Mouse (Mus musculus): Measurements from ENCODE around the gene Bricd5. TPM values are rescaled to one million over a fixed set of nuclear protein-coding genes. Genes with fewer than 3 reads are reported as not detected.

The Bricd5 gene
- polyA plus RNA-seq, 1 experiment from 2014 or later, result 0.65 TPM

DNA sequence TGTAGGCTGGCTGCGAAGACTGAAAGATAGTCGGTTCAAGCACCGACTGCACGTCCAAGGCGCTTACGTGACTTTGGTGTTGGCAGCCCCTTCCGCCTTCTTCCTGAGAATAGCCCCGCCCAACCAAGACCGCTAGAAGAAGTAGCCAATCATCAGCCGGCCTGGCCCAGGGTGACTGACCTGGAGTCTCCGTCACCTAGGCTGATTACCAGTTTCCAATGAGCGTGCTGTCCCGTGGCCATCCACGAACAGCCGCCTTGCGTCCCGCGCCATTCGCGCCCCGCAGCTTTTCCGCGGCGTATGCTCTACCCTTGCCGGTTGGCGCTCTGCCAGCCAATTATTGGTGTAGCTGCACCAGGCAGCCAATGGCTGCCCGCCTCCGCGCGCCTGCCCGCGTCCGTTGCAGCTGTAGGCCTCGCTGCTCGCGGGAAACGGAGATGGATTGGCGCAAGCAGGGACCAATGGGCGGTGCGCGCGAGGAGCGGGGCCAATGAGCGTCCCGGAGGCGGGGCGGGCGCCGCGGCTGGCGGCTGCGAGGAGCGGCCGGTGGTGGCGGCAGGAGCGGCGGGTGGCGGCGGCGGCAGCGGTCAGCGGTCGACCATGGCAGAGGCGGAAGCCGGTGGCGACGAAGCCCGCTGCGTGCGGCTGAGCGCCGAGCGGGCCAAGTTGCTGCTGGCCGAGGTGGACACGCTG, 3.6 kb upstream of the Bricd5 start, which contains the start of the genes E4f1 and Pgp:
Gene E4f1, minus strand, starts transcription at position 404 of the 693 bp plus-strand sequence.
Gene Pgp, plus strand, starts transcription at position 483 of the 693 bp plus-strand sequence.
- H3K9me3 ChIP-seq (ENCODE audit: control insufficient read depth, low read length), result no peaks in the 10 kb centered on the region
- peak within 1 kb of the TSS; percentile 99 for H3K4me2 ChIP-seq (ENCODE audit: low read length)
- peak within 1 kb of the TSS; percentile 78 for H3K9ac ChIP-seq (ENCODE audit: low read depth, low read length)
- peaks cover 7% of the 10 kb centered on the region; the same call in 1 of the 2 replicates for H3K36me3 ChIP-seq (ENCODE audit: control insufficient read depth, insufficient read depth, low read length)
- peaks cover 29% of the 10 kb centered on the region for H3K4me1 ChIP-seq (ENCODE audit: control insufficient read depth, insufficient read depth, low read depth, low read length)
- under 1% methylated on average over 66 of the region's 75 CpGs for WGBS
- no peaks in the 10 kb centered on the region for H3K27me3 ChIP-seq (replicated peaks; ENCODE audit: control insufficient read depth, insufficient read depth, low read length)
- H3K4me3 ChIP-seq (ENCODE audit: low read length), result peak within 1 kb of the TSS; percentile 67
- peak within 1 kb of the TSS; percentile 88 for H3K27ac ChIP-seq (ENCODE audit: low read depth, low read length)
- peak; percentile 97 for ATAC-seq

DNA sequence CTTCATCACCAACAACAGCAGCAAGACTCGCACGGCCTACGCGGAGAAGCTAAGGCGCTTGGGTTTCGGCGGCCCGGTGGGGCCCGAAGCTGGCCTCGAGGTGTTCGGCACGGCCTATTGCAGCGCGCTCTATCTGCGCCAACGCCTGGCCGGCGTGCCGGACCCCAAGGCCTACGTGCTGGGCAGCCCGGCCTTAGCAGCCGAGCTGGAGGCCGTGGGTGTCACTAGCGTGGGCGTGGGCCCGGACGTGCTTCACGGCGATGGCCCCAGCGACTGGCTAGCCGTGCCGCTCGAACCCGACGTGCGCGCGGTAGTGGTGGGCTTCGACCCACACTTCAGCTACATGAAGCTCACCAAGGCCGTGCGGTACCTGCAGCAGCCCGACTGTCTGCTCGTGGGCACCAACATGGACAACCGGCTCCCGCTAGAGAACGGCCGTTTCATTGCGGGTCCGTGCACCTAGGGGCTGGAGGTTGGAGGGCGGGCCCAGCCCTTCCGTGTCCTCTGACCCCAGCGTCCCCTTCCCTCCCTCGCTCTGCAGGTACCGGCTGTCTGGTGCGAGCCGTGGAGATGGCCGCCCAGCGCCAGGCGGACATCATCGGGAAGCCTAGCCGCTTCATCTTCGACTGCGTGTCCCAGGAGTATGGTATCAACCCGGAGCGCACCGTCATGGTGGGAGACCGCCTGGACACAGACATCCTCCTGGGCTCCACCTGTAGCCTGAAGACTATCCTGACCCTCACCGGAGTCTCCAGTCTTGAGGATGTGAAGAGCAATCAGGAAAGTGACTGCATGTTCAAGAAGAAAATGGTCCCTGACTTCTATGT, 2.8 kb upstream of the Bricd5 start:
- peak; percentile 1; the same call in 1 of the 2 replicates for ATAC-seq
- peaks cover 14% of the 10 kb centered on the region for H3K36me3 ChIP-seq (ENCODE audit: control insufficient read depth, insufficient read depth, low read length)
- H3K27ac ChIP-seq (ENCODE audit: low read depth, low read length), result peak overlapping the region; percentile 88
- H3K4me1 ChIP-seq (ENCODE audit: control insufficient read depth, insufficient read depth, low read depth, low read length), result peaks cover 29% of the 10 kb centered on the region
- H3K4me2 ChIP-seq (ENCODE audit: low read length), result peak overlapping the region; percentile 99
- H3K9me3 ChIP-seq (ENCODE audit: control insufficient read depth, low read length), result no peaks in the 10 kb centered on the region
- under 1% methylated on average over 68 of the region's 68 CpGs for WGBS
- peak overlapping the region; percentile 78 for H3K9ac ChIP-seq (ENCODE audit: low read depth, low read length)
- H3K4me3 ChIP-seq (ENCODE audit: low read length), result peak overlapping the region; percentile 67
- H3K27me3 ChIP-seq (replicated peaks; ENCODE audit: control insufficient read depth, insufficient read depth, low read length), result no peaks in the 10 kb centered on the region

DNA sequence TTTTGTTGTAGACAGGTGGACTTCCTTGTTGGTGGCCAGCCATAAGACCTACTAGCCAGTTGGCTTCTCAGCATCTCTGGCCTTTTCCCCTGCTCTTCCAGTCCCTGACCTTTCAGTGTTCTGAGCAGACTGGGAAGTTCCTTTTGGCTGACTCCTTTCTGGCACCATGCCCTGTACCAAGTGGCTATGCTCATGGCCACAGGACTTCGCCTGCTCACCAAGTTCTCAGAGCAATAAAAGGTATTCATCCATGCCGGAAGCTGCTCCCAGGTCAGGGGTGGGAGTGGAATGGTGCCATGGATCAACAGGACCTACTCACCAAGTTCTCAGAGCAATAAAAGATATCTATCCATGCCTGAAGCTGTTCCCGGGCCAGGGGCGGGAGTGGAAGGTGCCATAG, 1.2 kb upstream of the Bricd5 start:
- Histone ChIP-seq H3K4me1 (ENCODE audit: control insufficient read depth, insufficient read depth, low read depth, low read length) (peaks cover 31% of the 10 kb centered on the region), H3K9ac (ENCODE audit: low read depth, low read length) (no peak overlapping the region), H3K9me3 (ENCODE audit: control insufficient read depth, low read length) (no peaks in the 10 kb centered on the region), H3K4me3 (ENCODE audit: low read length) (no peak overlapping the region), H3K27ac (ENCODE audit: low read depth, low read length) (no peak overlapping the region), H3K36me3 (ENCODE audit: control insufficient read depth, insufficient read depth, low read length) (peaks cover 20% of the 10 kb centered on the region), H3K27me3 (replicated peaks; ENCODE audit: control insufficient read depth, insufficient read depth, low read length) (no peaks in the 10 kb centered on the region), H3K4me2 (ENCODE audit: low read length) (peak overlapping the region; percentile 99)
- no peak for ATAC-seq
- WGBS, result 77% methylated on average over 4 of the region's 4 CpGs

DNA sequence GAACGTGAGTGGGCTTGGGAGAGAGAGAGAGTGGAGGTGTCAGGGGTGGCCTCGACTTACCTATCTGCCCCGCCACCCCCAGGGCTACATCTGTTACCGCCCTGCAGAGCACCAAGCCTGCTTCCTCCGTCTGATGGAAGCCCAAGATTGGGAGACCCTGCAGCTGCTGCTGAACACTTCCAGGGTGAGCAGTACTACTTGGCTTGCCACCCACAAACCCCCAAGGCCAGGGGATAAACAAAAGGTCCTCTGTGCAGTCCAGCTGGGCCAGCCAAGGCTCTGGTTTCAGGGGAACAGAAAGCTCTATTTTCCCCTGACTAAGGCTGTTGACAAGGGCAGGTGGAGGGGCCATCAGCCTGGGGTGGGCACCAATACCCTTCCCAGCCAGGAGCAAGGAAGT, 873 bp downstream of the Bricd5 start:
- Histone ChIP-seq H3K4me1 (ENCODE audit: control insufficient read depth, insufficient read depth, low read depth, low read length) (peaks cover 39% of the 10 kb centered on the region), H3K9ac (ENCODE audit: low read depth, low read length) (no peak overlapping the region), H3K27ac (ENCODE audit: low read depth, low read length) (no peak overlapping the region), H3K4me2 (ENCODE audit: low read length) (no peak overlapping the region), H3K27me3 (replicated peaks; ENCODE audit: control insufficient read depth, insufficient read depth, low read length) (no peaks in the 10 kb centered on the region), H3K4me3 (ENCODE audit: low read length) (no peak overlapping the region), H3K9me3 (ENCODE audit: control insufficient read depth, low read length) (no peaks in the 10 kb centered on the region), H3K36me3 (ENCODE audit: control insufficient read depth, insufficient read depth, low read length) (peaks cover 20% of the 10 kb centered on the region)
- WGBS, result 81% methylated on average over 5 of the region's 5 CpGs
- no peak for ATAC-seq

DNA sequence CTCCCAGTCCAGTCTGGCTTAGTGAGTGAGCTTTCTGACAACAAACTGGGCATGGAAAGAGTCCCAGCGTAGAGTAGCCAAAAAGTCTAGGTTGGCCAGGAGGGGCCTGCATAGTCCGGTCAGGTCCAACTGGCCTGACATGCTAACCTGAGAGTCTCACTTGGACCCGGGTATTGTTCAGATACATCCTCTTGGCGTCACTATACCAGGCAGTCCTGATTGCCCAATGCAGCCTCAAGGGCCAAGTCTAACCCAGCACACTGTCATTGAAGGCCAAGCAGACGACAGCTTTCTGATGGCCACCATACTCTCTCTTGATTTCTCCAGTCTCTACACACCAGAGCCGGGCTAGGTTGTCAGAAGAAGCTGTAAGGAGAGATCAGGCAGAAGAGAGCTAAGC, 1.9 kb downstream of the Bricd5 start:
- 93% methylated on average over 6 of the region's 6 CpGs for WGBS
- Histone ChIP-seq H3K27me3 (replicated peaks; ENCODE audit: control insufficient read depth, insufficient read depth, low read length) (no peaks in the 10 kb centered on the region), H3K9me3 (ENCODE audit: control insufficient read depth, low read length) (no peaks in the 10 kb centered on the region), H3K36me3 (ENCODE audit: control insufficient read depth, insufficient read depth, low read length) (peaks cover 20% of the 10 kb centered on the region), H3K4me3 (ENCODE audit: low read length) (no peak overlapping the region), H3K27ac (ENCODE audit: low read depth, low read length) (no peak overlapping the region), H3K4me2 (ENCODE audit: low read length) (no peak overlapping the region), H3K4me1 (ENCODE audit: control insufficient read depth, insufficient read depth, low read depth, low read length) (peaks cover 43% of the 10 kb centered on the region), H3K9ac (ENCODE audit: low read depth, low read length) (no peak overlapping the region)
- no peak for ATAC-seq

DNA sequence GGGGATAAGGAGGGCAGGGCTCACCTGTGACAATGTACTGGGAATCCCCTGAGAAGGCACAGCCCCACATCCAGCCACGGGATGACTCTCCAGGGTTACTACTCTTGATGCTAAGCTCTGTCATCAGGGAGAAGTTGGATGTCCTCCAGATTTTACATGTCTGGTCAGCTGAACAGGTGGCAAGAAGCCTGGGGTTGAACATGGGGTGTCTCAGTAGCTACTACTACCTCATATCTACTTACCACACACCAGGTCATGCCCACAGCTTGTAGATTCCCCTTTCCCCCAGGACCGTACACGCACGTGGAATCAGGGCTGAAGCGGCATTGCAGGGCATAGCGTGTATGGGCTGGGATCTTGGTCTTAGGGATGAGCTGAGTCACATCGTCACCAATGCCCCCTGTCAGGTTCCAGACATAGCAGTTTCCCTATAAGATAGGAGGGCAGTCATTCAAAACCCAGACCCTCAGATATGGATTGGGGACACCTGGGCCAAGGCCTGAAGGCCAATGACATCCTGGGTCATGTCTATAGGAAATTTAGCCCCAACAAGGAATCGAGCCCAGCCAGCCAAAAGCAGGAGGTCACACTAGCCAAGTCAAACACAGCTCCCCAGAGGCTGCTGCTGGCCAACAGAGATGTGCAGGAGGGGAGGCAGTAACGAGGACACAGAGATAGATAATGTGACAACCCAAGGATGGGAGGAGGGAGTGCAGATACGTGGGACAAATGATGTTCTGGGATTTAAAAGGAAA, 2.5 kb downstream of the Bricd5 start:
- peaks cover 38% of the 10 kb centered on the region for H3K4me1 ChIP-seq (ENCODE audit: control insufficient read depth, insufficient read depth, low read depth, low read length)

DNA sequence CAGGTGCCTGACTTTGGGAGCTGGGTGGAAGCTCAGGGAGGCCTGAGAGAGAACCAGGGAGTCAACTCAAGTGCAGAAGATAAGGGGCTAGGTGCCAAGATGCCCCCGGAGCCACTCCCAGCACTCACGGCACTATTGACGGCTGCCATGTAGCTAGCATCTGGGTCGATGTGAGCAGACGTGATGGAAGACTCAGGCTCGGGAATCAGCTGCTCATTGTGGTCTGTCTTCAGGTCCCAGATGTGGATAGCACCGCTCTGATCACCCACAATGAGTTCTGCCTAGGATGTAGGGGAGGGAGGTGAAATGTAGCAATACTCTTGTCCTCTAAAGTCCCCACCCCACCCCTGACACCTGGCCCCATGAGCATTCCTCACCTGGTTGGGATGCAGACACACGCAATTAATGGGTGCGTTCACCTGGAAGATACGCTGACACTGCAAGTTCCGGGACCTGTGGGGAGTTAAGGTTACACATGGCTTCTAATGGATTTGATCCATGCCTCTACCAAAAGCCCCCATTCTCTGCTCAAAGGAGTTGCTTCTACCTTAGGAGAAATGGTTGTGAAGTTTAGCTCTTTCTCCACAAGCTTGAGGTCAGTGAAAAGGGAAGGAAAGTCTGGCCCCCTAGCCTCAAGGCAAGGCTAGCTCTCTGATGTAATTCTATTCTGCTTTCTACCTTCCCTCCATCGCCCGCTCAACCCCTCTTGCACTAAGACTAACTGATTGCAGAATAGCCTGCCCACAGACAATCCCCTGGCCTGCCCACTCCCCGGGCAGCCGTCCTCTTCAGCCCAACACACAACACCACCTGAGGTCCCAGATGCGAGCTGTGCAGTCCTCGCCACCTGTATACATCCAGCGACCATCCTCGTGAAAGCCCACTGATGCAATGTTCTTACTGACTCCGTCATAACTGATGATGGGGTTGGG, 3.6 kb downstream of the Bricd5 start:
- no peak overlapping the region; the same call in 1 of the 2 replicates for H3K4me3 ChIP-seq (ENCODE audit: low read length)
- H3K9me3 ChIP-seq (ENCODE audit: control insufficient read depth, low read length), result no peaks in the 10 kb centered on the region
- H3K36me3 ChIP-seq (ENCODE audit: control insufficient read depth, insufficient read depth, low read length), result peaks cover 20% of the 10 kb centered on the region
- ATAC-seq, result no peak
- peaks cover 27% of the 10 kb centered on the region for H3K4me1 ChIP-seq (ENCODE audit: control insufficient read depth, insufficient read depth, low read depth, low read length)
- WGBS, result 92% methylated on average over 20 of the region's 20 CpGs
- H3K4me2 ChIP-seq (ENCODE audit: low read length), result peak overlapping the region; percentile 61
- 0 out of 2 replicates have a peak overlapping the region, but pooled peaks have one; percentile 74 for H3K9ac ChIP-seq (ENCODE audit: low read depth, low read length)
- H3K27me3 ChIP-seq (replicated peaks; ENCODE audit: control insufficient read depth, insufficient read depth, low read length), result no peaks in the 10 kb centered on the region
- H3K27ac ChIP-seq (ENCODE audit: low read depth, low read length), result no peak overlapping the region

More for the DNA sequence above, 2.5 kb downstream of the Bricd5 start:
- no peak overlapping the region for H3K4me2 ChIP-seq (ENCODE audit: low read length)
- 92% methylated on average over 10 of the region's 10 CpGs for WGBS
- no peak overlapping the region for H3K27ac ChIP-seq (ENCODE audit: low read depth, low read length)
- peaks cover 20% of the 10 kb centered on the region for H3K36me3 ChIP-seq (ENCODE audit: control insufficient read depth, insufficient read depth, low read length)
- no peak for ATAC-seq
- no peaks in the 10 kb centered on the region for H3K9me3 ChIP-seq (ENCODE audit: control insufficient read depth, low read length)
- H3K4me3 ChIP-seq (ENCODE audit: low read length), result no peak overlapping the region
- H3K27me3 ChIP-seq (replicated peaks; ENCODE audit: control insufficient read depth, insufficient read depth, low read length), result no peaks in the 10 kb centered on the region
- H3K9ac ChIP-seq (ENCODE audit: low read depth, low read length), result no peak overlapping the region

DNA sequence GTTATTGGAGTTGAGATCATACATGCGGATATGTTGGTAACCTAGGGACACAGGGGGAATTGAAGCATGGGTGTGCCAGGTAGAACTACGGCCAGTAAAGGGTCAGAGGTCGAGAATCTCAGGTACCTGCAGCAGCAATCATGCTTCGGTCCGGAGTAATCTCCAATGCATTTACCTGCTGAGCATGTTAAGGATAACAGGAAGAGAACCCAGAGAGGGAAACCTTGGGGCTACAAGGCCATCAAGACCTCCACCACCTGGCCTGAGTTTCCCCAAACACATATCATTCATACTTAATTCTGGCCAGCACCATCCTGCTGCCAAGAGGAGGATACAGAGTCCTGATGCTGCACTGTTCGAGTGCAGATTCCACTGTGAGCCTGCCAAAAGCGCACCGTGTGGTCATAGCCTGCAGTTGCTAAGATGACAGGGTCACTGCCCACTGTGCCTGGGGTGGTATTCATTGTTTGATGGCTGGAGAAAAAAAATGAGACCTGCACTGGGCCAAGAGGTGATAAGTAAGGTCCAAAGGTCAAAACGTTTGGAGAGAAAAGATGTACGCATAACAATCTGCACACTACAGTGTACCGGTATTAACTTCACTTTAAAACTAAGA, 4.4 kb downstream of the Bricd5 start:
- Histone ChIP-seq H3K9ac (ENCODE audit: low read depth, low read length) (peak overlapping the region; percentile 74), H3K27ac (ENCODE audit: low read depth, low read length) (no peak overlapping the region), H3K4me1 (ENCODE audit: control insufficient read depth, insufficient read depth, low read depth, low read length) (peaks cover 19% of the 10 kb centered on the region), H3K9me3 (ENCODE audit: control insufficient read depth, low read length) (no peaks in the 10 kb centered on the region), H3K36me3 (ENCODE audit: control insufficient read depth, insufficient read depth, low read length) (peaks cover 20% of the 10 kb centered on the region), H3K4me3 (ENCODE audit: low read length) (peak overlapping the region; percentile 56), H3K27me3 (replicated peaks; ENCODE audit: control insufficient read depth, insufficient read depth, low read length) (no peaks in the 10 kb centered on the region), H3K4me2 (ENCODE audit: low read length) (peak overlapping the region; percentile 61)
- ATAC-seq, result peak; percentile 21; the same call in 1 of the 2 replicates
- WGBS, result 47% methylated on average over 11 of the region's 11 CpGs

All from hindbrain, embryonic 16.5 days (tissue).